Mouse (Mus musculus): ENCODE results near the gene Armh1.

DNA sequence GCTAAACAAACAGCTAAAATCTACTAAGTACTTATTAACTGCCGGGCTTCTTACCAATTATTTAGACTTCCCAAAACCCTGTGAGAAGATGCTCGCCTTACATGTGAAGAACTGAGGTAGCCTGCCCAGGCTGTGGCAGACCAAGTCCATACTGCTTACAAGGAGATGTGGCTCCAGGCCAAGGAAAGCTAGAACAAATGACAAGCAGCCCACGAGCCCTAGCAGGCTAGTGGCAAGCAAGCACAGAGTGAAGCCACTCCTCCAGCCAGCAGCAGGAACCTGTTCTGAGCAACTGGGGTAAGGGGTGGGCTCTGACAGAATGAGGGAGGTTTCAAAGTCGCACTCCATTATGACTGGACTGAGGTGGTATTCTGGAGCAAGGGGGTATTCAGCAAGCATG is 22.8 kb upstream of the Armh1 start:
- TF ChIP-seq CTCF (IDR thresholded peaks at IDR 0.05; ENCODE audit: low read depth, low read length), result no peak
- no peak for TF ChIP-seq POLR2A (IDR thresholded peaks at IDR 0.05; ENCODE audit: extremely low read depth, insufficient read depth, low read length)
